Mouse (Mus musculus): ENCODE data around the gene Atp2b4.
A peak's percentile ranks its signal among the peaks of the same experiment; 100 is the strongest.

Gene Atp2b4

DNA sequence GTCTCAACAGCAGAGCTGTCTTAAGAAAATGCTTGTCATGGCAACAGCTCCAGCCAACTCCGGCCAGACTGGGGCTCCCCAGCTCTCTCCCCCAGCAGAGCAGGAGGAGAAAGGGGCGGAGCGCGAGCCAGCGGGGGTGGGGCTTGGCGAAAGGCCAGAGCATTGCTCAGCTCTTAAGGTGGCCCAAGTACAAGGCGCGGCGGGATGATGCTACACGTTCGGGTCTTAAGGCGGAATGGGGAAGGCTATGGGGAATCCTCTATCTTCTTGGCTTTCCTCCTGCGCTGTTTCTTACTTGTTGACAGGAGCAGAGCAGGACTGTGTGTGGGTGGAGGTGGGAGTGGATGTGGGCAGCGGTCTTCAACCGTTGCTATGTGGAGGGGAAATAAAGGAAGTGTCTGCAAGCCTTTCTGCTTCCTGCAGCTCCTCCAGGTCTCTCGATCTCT is at the start of gene Atp2b4:
TSS of gene Atp2b4 (minus strand) at position 94 of the 446 bp plus-strand sequence.
- peak; percentile 95 for DNase-seq (ENCODE audit: low spot score)

DNA sequence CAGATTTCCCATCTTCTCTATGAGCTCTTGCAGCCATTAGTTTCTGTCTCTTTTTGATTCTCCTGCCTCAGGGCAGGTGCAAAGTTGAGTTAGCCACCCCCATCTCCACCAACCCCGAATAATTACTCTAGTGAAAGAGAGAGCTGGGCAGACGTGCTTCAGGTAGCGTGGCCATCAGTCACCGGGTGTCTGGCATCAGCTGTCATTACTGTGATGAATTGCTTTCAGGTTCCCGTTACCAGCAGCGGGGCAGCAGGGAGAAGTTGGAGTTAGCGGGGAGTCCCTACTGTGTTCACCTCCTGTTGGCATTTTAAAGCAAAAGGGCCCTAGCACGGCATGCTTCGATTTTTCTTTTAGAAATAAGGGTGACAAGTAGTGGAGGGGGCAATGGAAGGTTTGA is 43.9 kb upstream of the Atp2b4 start:
- DNase-seq (ENCODE audit: low spot score): no peak

DNA sequence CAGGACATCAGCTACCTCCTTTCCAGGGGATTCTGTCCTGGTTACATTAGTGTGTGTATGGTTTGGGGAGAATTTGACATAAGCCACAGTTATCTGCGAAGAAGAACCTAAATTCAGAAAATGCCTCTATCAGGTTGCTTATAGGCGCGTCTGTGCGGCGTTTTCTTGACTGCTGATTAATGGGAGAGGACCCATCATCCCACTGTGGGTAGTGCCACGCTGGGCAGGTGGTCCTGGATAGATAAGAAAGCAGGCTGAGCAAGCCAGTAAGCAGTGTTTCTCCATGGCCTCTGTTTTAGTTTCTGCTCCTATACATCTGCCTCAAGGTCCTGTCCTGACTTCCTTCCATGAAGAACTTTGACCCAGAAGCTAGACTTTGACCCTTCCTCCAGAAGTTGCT is 43.1 kb upstream of the Atp2b4 start:
- no peak for DNase-seq (ENCODE audit: low spot score)

DNA sequence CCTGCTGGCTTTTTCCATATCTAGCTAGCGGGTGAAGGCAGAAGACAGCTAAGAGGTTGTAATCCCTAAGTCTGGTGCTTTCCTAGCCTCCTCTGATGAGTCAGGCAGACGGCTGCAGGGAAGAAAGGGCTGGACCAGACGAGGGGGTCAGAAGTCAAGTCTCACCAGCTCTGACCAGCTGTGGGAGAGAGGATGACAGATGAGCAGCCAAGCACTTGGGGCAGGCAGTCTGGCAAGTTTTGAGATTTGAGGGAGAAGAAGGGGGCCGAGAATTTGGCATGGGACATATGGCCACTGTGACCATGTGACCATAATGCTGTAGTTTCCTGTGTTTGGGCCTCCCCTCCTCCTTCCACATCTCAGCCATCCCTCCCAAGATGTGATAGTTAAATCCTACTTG is 42.5 kb upstream of the Atp2b4 start:
- peak; percentile 36 for DNase-seq (ENCODE audit: low spot score)

DNA sequence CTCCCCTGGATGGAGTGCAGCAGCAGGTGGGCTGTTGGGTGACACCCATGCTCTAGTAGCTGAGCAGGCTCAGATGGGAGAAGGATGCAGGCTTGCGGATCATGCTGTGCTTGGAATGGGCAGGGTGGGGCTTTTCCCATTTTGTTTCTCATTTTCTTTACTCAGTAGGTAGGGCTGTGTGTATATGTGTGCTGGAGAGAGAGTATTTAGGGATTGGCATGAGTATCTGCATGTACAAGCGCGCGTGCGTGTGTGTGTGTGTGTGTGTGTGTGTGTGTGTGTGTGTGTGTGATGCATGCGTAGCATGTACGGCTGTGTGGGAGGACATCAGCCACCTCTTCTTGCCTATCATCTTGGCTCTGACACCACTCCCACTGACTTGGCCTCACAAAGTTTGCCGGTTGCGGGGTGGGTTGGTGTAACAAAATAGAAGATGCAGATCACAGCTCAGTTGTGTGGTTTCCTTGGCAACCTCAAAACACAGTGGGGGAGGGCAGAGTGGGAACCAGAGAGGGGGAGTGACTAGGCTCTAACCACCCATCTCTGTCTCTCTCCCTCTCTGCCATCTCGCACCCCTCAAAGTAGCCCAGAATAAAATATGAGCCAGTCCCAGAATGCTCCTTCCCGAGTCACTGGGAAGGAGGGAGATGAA is 41.4 kb upstream of the Atp2b4 start:
- DNase-seq (ENCODE audit: low spot score): no peak

DNA sequence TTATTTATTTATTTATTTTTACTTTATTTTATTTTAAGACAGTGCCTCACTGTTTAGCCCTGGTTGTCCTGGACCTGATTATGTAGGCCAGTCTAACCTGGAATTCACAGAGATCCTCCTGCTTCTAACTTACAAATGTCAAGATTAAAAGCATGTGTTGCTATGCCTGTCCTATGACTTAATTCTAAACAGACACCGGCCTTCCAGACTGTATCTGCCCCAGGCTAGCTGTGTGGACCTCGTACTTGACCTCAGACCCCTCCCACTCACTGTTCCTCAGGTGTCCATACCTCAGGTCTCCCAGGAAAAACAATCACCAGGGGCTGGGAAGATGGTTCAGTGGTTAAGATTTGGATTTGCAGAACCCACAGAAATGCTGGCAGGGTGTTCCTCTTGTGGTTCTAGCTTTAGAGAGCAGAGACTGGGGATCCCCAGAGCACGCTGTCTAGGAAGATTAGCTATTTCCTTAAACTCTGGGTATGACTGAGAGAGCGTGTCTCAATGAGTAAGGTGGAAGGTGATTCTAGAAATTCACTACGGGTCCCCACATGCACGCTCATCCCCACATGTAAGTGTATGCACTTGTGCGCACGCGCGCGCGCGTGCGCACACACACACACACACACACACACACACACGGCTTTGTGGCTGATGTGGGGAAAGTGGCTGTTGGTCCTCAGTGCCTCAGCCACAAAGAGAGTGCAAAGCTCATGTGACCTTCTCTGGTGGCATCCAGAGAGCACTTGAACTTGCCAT is 40.5 kb upstream of the Atp2b4 start:
- no peak for DNase-seq (ENCODE audit: low spot score)

DNA sequence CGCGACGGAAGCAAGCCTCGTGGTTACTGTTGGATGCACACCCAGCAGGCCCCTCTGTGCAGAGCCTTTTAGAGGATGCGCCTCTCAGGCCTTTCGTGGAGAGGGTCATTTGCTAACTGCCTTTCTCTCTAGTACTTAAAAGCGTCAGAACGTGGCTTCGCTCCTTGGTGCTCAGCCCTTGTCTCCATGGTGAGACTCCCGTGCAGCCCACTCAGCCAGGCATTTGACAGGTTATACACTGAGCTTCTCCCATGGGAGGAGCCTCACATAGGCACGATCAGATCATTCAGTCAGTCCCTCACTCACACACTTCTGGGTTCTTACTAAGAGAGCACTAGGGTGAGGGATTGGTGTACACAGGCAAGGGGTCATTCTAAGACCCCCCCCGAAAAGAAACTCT is 39.7 kb upstream of the Atp2b4 start:
- DNase-seq (ENCODE audit: low spot score): no peak

DNA sequence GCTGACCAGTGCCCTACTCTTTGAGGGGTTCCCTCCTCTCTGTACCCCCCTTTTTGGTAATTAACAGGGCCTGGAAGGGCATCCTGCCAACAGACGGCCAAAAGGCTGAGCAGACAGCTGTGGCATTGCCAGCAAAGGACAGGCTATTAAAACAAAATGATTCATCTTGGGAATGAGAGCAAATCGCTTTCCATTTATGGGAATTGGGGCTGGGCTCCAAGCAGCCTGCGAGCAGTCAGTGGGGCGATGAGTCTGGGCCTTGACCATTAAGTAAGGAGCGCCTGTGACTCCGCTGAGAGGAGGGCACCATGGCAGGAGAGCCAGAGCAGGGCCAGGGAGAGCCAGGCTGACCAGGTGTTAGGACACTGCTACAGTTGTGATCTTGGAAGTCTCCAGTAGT is 33.5 kb upstream of the Atp2b4 start:
- peak; percentile 56 for DNase-seq (ENCODE audit: low spot score)

DNA sequence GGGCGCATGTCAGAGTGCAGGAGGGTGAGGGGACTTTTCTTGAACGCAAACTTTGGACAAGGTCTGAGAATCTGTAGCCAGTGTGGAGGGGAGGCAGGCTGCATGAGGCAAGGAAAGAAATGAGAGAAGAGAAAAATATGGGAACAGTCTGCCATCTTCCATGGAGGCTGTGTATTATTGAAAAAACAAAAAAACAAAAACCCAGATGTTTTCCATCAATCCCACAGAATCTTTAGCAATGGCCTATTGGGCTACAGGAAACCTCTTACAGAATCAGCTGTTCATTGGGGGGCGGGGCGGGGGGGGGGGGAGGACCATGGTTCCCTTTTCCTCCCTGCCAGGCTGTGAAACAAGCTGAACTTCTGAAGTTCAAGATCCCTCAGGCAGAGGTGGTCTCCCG is 31.9 kb upstream of the Atp2b4 start:
- no peak for DNase-seq (ENCODE audit: low spot score)

DNA sequence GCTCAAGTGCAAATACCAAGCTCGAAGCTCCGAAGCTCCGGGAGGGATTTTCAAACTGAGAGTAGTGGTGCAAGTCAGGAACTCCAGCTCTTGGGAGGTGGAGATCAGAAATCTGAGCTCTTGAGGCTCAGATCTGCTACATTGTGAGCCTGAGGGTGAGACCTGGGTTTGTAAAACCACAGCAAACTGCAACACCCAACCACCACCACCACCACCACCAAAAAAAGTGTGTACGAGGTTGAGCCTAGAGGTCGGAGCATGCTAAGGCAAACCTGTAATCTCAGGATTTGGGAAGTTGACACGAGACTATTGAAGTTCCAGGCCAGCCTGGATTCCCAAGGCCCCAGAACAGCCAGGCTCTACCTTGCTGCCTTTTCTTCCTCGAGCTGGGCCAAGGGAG is 25.4 kb upstream of the Atp2b4 start:
- DNase-seq (ENCODE audit: low spot score): no peak

DNA sequence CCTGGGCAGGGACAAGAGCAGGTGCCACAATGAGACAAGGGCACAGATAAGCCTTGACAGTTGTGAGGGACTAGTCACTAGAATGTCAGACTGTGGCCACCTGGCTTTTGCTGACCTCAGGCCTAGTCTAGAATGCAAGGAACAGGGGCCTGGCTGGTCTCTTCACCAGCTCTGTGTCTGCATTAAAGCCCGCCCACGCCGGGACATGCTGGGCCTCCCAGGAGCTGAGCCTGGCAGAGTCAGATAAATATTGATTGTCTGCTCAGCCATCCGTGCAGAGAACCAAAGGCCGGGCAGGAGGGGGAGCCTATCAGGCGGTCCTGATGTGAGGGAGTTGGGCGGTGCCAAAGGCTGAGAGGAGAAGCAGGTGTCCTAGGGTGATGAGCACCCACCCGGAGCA is 24.7 kb upstream of the Atp2b4 start:
- no peak for DNase-seq (ENCODE audit: low spot score)

DNA sequence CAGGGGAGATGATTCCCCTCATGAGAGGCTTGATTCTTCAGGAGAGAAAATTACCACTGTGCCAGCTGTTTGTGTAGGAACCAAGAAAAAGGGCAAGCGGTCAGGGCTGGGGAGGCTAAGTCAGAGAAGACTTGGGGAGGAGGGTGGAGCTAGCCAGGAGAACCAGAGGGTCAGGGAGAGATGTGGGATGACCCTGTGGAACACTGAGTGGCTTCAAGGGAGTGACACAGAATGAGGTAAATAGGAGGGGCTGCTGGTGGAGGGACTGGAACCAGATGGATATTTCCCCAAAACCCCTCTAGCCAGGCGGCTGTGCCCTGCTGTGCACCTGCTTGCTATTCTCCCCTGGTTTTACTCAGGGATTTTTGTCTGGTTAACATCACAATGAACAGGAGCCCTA is 24.3 kb upstream of the Atp2b4 start:
- DNase-seq (ENCODE audit: low spot score): no peak

DNA sequence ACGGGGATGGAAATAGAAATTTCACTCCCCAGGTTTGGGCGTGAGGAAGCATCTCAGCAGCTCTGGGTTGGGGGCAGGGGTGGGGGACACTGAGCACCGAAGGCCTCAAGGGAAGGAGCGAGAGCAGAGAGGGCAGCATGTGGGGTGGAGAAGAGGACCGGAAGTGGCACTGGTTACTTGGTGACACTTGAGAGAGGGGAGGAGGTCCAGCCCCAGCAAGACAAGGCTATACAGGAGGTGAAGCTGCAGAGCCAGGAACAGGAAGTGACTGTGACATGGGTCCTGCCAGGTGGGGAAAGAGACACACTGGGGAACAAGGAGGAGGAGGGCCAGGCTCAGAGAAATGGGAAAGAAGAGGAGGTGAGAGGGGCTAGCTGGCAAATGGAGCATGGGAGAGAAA is 20.3 kb upstream of the Atp2b4 start:
- DNase-seq (ENCODE audit: low spot score): no peak

DNA sequence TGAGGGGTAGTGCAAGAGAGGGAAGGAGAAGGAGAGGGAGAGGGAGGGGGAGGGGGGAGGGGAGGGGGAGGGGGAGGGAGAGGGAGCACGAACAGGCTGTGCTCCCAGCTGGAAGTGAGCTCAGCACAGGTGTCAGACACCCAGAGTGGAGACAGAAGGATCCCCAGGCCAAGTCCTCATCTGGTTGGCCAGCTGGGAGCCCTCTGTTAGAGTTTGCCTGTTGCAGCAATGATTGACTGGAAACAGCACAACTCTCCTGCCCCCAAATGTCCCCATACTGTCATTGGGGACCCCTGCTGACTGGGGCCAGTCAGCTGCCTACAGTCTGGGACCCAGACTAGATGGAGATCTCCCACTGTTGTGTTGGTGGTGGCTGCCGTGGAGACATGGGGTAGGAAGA is 19.3 kb upstream of the Atp2b4 start:
- DNase-seq (ENCODE audit: low spot score): no peak

DNA sequence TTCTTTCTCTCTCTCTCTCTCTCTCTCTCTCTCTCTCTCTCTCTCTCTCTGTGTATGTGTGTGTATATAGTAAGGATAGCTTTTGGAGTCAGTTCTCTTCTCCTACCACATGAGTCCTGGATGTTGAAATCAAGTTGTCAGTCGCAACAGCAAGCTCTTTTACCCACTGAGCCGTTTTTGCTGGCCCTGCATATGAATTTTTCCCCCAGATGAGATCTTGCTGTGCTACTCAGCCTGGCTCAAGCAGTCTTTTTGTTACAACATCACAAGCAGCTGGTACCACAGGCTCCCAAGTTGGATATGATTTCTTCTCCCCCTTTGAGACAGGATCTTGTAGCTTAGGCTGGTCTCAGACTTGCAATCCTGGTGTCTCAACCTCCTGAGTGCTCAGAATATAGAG is 17.7 kb upstream of the Atp2b4 start:
- no peak for DNase-seq (ENCODE audit: low spot score)

DNA sequence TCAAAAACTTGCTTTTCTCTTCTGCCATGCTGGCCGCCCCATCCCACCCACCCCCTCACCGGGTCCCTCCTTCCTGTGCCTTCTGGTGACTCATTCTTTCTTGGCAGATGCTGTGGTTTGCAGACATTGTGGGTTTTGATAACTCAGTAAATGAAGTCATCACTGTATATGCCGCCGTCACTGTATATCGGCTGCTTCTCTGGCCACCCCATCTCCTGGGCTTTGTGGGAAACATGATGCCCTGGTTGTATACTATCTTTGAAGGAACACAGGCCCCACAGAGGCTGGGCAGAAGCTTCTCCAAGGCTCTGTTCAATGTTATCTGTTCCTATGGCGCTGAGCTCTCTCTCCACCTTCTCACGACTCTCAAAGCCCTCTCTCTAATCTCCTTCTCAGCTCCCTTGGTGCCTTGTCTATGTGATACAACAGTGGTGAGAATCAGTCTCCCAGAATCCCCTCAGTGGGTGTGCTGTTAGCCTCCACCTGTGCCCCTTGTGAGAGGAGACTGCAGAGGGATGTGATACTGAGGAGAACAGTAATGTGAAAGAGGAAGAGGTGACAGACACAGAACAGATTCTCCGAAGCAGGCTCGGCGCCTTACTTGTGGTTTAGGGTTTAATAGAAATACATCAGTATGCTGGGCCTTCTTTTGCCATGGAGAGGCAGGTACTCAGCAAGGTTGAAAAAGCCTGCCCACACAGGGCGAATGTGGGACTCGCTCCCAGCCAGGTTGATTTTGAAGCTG is 15.1 kb upstream of the Atp2b4 start:
- no peak for DNase-seq (ENCODE audit: low spot score)

DNA sequence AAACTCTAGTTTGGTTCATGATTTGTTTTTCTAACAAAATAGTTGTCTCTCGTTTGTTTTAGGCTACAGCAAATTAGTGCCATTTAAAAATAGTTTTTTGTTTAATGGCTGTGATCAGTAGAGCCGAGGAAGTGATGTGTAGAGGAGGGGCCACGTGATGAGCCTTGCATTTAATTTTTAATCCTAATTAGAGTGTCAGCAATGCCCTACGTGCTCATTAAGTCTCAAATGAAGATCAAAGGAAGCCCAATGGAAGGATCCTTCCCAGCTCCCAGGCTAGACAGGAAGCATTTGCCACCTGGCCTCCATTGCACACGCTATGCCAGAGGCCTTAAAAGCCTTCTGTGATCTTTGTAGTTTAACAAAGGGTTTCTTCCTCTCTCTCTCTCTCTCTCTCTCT is 8.5 kb upstream of the Atp2b4 start:
- DNase-seq (ENCODE audit: low spot score): no peak

DNA sequence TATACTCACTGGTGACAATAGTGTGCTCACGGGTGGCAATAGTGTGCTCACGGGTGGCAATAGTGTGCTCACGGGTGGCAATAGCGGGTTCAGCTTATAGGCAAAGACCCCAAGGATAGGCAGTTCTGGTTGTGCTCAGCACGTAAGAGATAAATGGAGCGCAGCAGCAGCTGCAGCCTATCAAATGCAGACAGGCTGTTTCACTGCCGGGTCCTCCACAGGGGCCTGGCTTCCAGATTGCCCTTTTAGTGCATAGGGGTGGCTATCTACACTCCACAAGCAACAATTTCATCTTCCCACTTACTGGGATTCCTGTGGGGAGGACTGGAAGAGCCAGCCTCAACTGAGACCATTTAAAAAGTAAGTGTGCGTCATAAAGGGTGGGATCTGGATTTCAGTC is 7.2 kb upstream of the Atp2b4 start:
- no peak for DNase-seq (ENCODE audit: low spot score)

DNA sequence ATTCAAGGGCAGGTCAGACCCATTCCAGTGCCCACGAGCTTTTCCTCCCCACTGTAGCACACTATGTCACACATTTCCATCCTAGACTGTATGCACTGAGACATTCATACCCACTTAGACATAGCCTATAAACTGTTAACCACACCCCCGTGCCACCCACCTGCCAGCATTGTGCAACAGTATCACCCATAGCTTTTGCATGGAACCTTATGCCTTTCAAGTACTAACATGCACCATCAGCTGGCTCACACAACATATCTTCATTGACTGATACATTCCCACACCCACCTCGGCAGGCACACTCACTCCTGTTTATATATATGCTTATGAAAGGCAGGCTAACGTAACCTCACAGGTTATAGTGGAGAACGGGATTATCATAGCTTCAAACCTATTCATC is 902 bp upstream of the Atp2b4 start:
- no peak for DNase-seq (ENCODE audit: low spot score)

DNA sequence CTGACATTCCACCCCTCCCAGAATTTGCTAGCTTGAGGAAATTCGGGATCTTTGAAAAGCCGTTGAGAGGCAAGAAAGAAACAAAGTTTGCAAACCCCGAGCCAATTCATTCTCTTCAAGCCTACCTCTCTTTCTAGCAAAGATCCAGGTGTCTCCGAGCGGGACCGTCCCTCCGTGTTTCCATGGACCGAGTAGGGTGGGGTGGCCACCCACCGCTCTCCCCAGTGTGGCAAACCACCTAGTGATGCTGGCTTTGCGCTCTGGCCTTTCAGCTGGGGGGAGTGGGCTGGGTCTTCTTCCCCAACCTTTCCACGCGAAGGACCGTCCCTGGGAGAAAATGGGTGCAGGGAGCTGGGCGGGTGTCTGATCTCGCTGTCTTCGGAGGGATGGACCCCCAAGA is 329 bp downstream of the Atp2b4 start:
- no peak for DNase-seq (ENCODE audit: low spot score)

DNA sequence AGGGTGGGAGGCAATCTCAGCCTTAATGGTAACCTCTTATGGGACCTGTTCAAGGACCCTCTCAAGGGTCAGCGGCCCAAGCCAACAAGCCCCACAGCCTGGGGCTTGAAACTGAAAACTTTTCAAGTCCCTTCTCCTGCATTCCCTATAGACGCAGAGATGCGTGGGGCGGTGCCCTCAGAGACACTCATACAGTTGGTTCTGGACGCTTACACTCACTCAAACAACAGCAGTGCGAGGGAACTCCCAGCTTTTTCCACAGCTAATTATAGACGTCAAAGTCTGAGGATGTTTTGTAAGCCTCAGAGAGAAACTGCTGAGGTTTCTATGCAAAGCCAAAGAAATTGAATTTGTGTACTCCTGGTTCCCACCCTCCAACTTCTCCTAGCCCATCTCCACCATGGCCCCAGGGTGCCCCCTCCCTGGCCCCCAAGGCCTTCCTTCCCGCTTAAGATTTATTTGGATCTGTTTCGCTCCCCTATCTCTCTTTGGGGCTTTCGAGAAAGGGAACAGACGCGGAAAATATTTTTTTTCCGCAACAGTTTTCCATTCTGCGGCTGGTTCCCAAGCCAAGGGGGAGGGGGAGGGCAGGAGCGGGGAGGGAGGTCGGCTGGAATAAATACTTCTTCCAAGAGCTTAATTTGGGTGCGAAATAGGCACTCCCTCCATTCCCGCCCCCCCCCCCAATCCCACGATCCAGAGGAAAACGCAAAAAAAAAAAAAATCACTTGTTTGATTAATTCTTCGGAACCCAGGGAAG is 975 bp downstream of the Atp2b4 start:
- peak; percentile 24 for DNase-seq (ENCODE audit: low spot score)

DNA sequence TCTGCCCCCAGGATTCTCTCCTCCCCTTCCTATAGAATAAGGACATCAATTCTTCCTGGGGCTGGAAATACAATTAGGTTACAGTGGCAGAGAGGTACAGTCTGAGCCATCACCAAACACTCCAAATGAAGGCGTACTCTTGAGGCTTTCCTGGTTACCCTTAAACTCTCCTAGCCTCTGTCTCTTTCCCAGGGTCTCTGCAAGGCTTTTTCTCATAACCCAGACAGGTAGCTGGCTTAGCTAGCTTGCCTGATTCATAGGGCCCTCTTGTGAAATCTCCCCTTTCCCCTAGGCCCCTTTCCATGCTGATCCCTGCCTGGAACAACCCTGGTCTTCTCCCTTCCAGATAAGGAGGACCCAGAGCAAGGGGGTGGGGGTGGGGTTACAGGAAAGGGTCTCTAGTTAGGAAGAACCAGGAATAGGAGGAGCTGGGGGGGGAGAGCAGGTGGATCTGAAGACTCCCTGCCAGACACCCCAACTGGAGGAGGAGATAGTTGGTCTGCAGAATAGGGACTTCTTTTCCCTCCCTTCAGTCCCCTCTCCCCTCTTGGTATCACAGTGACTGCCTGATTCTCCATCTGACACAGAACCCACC is 1.9 kb downstream of the Atp2b4 start:
- DNase-seq (ENCODE audit: low spot score): no peak
